Mouse (Mus musculus) stomach, embryonic 14.5 days (tissue): ENCODE measurements around the gene Sec63. TPM values are rescaled to one million over a fixed set of nuclear protein-coding genes. Genes with fewer than 3 reads are reported as not detected.

Experiments
- ATAC-seq: fragments of 200-750 bp; cut with Nextera tagmentation; 2 replicates; pipeline ENCODE4 v1.8.0; 2017; ENCODE audit warnings: low read depth, moderate TSS enrichment; ENCODE audit not compliant: insufficient number of reproducible peaks, insufficient read depth, low FRiP score
- H3K27ac ChIP-seq: fragments of 300-500 bp; sonication (generic); 2 replicates; pipeline ENCODE4 v1.5.1; 2014; ENCODE audit warnings: mild to moderate bottlenecking, low read length, moderate library complexity, mixed read lengths
- H3K27me3 ChIP-seq: fragments of 300-500 bp; sonication (generic); 2 replicates; pipeline ENCODE4 v1.6.1; 2014; ENCODE audit warnings: low read length, control low read depth, mixed read lengths; ENCODE audit not compliant: control insufficient read depth, insufficient read depth
- H3K36me3 ChIP-seq: fragments of 300-500 bp; sonication (generic); 2 replicates; pipeline ENCODE4 v1.6.1; 2014; ENCODE audit warnings: mild to moderate bottlenecking, control low read depth, low read length, moderate library complexity, mixed read lengths; ENCODE audit not compliant: control insufficient read depth, insufficient read depth
- H3K4me1 ChIP-seq: fragments of 300-500 bp; sonication (generic); 2 replicates; pipeline ENCODE4 v1.6.1; 2014; ENCODE audit warnings: low read length, control low read depth, mixed read lengths; ENCODE audit not compliant: control insufficient read depth, insufficient read depth
- H3K4me2 ChIP-seq: fragments of 300-500 bp; sonication (generic); replicated peaks from 2 replicates; pipeline ENCODE4 v1.6.1; 2014; ENCODE audit warnings: low read depth, low read length, control low read depth
- H3K4me3 ChIP-seq: fragments of 300-500 bp; sonication (generic); 2 replicates; pipeline ENCODE4 v1.5.1; 2014; ENCODE audit warnings: low read depth, low read length, control low read depth
- H3K9ac ChIP-seq: fragments of 300-500 bp; sonication (generic); replicated peaks from 2 replicates; pipeline ENCODE4 v1.6.1; 2014; ENCODE audit warnings: low read depth, mild to moderate bottlenecking, control low read depth, low read length, moderate library complexity, mixed read lengths
- H3K9me3 ChIP-seq: fragments of 300-500 bp; sonication (generic); 2 replicates; pipeline ENCODE4 v1.6.1; 2016; ENCODE audit warnings: low read depth, low read length, control low read depth; ENCODE audit not compliant: control insufficient read depth
- WGBS: fragments of 180-500 bp; shearing (Covaris S2); extraction: QIAGEN DNeasy Blood & Tissue Kit; methylation state at CpG from one replicate; pipeline ENCODE4 v1.1.7; 2014; 5-methylcytosine and 5-hydroxymethylcytosine counted together
- polyA plus RNA-seq: library from polyadenylated mRNA; unstranded; fragments of >200 nt; fragmentation: Nextera tagmentation; extraction: Ambion mirVana; gene quantifications from 2 replicates; pipeline ENCODE4 v1.2.1, GENCODE M21; 2014

The Sec63 gene
- polyA plus RNA-seq, 1 experiment from 2014 or later, result 22.8 TPM

DNA sequence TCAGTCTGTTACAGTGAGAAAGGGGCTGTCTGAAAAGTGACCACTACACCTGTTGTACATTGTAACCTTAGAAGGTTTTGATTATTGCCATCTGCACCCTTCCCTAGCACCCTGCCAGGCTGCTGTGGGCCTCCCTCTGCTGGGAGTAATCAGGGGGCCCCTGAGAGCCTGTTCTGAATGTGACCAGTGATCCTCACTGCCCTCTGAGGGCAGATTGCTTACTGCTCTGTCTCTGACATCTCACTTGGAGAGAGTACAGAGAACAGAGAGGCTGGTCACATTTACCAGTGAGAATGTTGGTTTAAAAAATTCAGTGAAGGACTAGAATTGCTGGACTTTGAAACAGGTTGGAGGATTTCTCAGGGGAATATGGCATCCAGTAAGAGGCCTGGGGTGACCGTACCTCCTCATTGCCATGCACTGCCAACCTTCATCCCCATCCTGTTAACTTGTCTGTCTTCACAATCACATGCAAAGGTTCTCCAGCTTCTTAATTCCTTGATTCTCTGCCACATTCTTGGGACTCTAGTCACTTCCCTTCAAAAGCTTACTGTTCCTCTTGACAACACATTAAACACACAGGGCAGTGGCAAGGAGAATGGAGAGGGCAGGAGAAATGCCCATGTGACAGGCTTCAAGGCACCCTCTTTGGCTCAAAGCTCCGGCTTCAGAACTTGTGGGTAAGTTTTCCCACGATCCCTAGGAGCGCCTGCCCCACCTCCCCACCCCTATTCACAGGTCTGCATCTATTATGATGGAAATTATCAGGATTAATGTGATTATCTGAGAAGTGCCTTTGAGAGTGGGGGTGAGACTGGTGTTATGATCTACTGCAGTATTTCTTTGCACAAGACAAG is 72.8 kb downstream of the Sec63 start:
- H3K27me3 ChIP-seq, result no peaks in the 10 kb centered on the region
- H3K9me3 ChIP-seq, result peaks cover 5% of the 10 kb centered on the region; the same call in 1 of the 2 replicates
- 95% methylated on average over 4 of the region's 4 CpGs for WGBS
- ATAC-seq, result no peak
- H3K4me2 ChIP-seq, result no peak overlapping the region
- H3K27ac ChIP-seq, result no peak overlapping the region
- peaks cover 36% of the 10 kb centered on the region for H3K36me3 ChIP-seq
- H3K4me3 ChIP-seq, result no peak overlapping the region
- H3K9ac ChIP-seq, result no peak overlapping the region
- no peaks in the 10 kb centered on the region for H3K4me1 ChIP-seq

DNA sequence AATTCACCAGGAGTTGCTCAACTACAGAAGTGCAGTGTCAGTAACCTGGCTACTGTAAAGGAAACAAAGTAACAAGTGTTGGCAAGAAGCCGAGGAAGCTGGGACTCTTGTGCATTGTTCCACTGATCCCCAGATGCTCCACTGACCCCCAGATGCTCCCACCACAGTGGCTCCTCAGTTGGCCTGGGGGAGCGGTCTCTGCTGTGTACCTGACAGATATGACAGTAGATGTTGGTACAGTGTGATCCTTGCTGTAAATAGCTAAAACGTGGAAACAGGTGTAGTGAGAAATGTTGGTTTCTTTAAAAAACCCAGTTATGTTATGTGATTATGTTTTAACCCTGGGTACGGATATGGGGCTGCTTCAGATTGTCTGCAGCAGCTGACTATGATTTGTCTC is 76.8 kb downstream of the Sec63 start:
- Histone ChIP-seq H3K27me3 (no peaks in the 10 kb centered on the region), H3K4me1 (no peaks in the 10 kb centered on the region), H3K4me2 (no peak overlapping the region), H3K4me3 (no peak overlapping the region), H3K27ac (no peak overlapping the region), H3K9me3 (peaks cover 9% of the 10 kb centered on the region; the same call in 1 of the 2 replicates), H3K36me3 (peaks cover 12% of the 10 kb centered on the region), H3K9ac (no peak overlapping the region)
- no peak for ATAC-seq
- 82% methylated on average over 4 of the region's 4 CpGs for WGBS

DNA sequence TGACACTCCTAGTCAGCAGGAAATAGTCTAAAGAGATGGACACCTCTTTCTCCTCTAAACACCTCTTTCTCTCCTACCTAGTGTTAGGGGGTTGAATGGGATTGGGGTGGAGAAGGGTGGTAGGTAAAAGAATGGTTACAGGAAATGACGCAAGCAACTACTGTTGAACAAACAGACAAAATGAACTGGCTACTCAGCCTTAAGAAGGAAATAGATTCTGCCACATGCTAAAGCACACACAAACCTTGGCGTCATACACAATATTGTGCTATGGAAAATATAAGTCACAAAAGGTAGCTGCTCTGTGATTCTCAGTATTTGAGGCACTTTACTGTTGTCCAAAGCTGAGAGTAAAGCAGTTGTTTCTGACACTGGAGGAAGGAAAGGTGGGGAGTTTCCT is 77.4 kb downstream of the Sec63 start:
- Histone ChIP-seq H3K27me3 (no peaks in the 10 kb centered on the region), H3K36me3 (peaks cover 12% of the 10 kb centered on the region), H3K9me3 (peaks cover 9% of the 10 kb centered on the region; the same call in 1 of the 2 replicates), H3K4me1 (no peaks in the 10 kb centered on the region), H3K4me3 (no peak overlapping the region), H3K4me2 (no peak overlapping the region), H3K27ac (no peak overlapping the region), H3K9ac (no peak overlapping the region)
- ATAC-seq, result no peak
- WGBS, result 98% methylated on average over 2 of the region's 2 CpGs

DNA sequence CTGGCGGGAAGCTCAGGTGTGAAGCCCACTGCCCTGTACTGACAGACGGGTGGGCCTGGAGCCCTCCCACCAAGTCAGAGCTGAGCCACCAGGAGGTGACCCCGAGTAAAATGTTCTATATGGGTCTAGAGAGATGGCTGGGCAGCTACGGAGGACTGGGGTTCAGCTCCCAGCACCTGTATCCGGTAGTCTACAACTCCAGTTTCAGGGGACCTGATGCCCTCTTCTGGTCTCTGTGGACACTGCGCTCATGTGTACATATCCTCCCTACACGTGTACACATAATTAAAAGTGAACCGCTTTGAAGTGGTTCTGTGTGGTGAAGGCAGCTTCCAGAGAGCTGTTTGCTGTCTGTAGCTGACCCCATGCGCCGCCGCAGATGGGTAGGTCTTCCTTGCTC is 78.7 kb downstream of the Sec63 start:
- Histone ChIP-seq H3K4me3 (no peak overlapping the region), H3K4me1 (no peaks in the 10 kb centered on the region), H3K27me3 (no peaks in the 10 kb centered on the region), H3K27ac (no peak overlapping the region), H3K9me3 (peaks cover 9% of the 10 kb centered on the region; the same call in 1 of the 2 replicates), H3K36me3 (no peaks in the 10 kb centered on the region; the same call in 1 of the 2 replicates), H3K9ac (no peak overlapping the region), H3K4me2 (no peak overlapping the region)
- no peak for ATAC-seq
- WGBS, result 93% methylated on average over 11 of the region's 11 CpGs

DNA sequence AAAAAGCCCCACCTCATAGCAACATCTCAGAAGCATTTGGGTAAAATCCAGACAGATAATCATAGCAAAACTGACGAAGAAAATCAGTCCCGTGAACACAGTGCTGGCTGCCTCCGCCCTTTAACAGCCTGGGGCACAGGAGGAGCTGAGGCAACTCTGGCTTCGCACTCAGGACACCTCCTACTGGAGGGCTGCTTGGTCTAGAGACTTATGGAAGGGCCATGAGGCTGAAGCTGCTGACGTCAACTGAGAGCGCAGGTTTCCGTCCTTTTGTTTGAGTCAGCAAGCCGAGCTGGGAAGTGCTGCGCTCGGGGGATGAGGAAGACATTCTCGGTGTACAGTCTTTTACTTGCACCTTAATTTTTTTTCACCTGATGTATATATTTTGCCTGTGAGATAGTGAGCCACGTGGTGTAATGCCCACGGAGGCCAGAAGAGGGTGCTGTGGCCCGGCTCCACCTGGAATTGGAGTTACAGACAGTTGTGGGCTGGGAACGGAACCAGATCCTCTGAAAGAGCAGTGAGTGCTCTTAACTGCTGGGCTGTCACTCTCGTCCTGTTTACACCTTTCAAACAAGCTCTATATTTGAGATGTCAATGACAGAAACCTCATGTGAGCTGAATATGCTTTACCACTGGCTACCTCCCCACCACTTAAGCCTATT is 80.4 kb downstream of the Sec63 start:
- ATAC-seq, result no peak
- H3K4me1 ChIP-seq, result no peaks in the 10 kb centered on the region
- WGBS, result 60% methylated on average over 16 of the region's 16 CpGs
- H3K27me3 ChIP-seq, result no peaks in the 10 kb centered on the region
- peaks cover 9% of the 10 kb centered on the region; the same call in 1 of the 2 replicates for H3K9me3 ChIP-seq
- no peaks in the 10 kb centered on the region for H3K36me3 ChIP-seq
- no peak overlapping the region for H3K27ac ChIP-seq
- no peak overlapping the region for H3K9ac ChIP-seq
- H3K4me2 ChIP-seq, result no peak overlapping the region
- H3K4me3 ChIP-seq, result no peak overlapping the region

DNA sequence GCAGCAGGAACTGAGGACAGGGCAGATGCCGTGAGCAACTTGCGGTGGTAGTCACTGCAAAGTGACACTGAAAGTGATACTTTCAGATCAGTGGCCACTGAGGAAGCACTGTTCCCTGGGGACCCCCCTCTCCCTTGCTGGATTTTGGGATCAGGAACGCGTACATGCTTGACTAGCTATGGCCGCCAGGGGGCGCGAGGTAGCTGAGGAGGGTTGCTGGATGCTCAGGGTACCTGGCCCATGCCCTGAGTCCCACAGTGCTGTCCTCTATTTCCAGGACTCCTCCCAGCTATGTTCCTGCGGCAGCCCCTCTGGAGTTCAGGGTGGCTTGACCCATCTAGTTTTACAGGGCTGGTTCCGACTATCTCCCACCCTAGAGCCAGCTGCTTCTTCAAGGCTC is 81.1 kb downstream of the Sec63 start:
- Histone ChIP-seq H3K36me3 (no peaks in the 10 kb centered on the region), H3K4me3 (no peak overlapping the region), H3K27ac (no peak overlapping the region), H3K9me3 (peaks cover 9% of the 10 kb centered on the region; the same call in 1 of the 2 replicates), H3K9ac (no peak overlapping the region), H3K27me3 (no peaks in the 10 kb centered on the region), H3K4me1 (no peaks in the 10 kb centered on the region), H3K4me2 (no peak overlapping the region)
- ATAC-seq, result peak; percentile 70; the same call in 1 of the 2 replicates
- WGBS, result 15% methylated on average over 9 of the region's 9 CpGs

DNA sequence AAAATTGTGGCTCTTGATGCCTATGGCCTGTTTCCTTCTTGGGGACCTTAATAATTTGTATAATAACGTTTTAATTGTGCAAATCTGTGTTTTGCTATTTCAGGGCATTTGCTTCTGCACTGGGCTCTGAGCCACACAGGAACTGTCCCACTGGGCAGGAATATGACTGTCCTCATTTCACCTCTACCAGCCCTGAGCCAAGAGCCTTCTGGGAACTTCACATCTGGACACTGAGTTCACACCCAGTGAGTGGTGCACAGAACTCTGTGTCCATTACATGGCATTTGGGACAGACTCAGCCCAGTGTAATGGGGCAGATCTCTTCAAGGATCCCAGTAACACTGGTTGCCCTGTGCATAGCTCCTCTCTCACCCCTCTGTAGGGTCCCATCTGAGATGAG is 82.1 kb downstream of the Sec63 start:
- H3K4me2 ChIP-seq, result no peak overlapping the region
- WGBS, result 68% methylated on average over 1 of the region's 1 CpGs
- H3K9ac ChIP-seq, result no peak overlapping the region
- no peaks in the 10 kb centered on the region for H3K4me1 ChIP-seq
- no peak overlapping the region for H3K27ac ChIP-seq
- no peaks in the 10 kb centered on the region for H3K36me3 ChIP-seq
- H3K9me3 ChIP-seq, result peaks cover 6% of the 10 kb centered on the region; the same call in 1 of the 2 replicates
- no peaks in the 10 kb centered on the region for H3K27me3 ChIP-seq
- ATAC-seq, result no peak
- no peak overlapping the region for H3K4me3 ChIP-seq

DNA sequence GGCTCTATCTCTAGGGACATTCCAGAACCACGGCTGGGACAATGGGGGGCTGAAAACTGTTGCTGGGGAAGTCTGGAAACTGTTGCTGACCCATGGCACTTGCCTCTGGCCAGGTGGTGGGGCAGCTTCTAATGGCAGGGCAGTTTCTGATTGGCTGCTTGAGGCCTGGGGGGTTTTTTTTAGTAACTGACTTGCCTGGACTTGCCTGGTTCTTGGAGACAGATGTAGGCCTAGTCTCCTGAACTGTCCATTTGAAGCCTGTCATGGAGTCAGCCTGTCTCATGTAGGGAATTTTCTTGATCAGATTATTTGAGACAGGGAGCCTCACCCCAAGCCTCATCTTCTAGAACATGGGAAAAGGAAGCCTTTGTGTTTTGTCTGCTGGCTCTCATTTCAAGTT is 84.2 kb downstream of the Sec63 start:
- H3K27me3 ChIP-seq, result no peaks in the 10 kb centered on the region
- H3K9ac ChIP-seq, result no peak overlapping the region
- H3K9me3 ChIP-seq, result peaks cover 5% of the 10 kb centered on the region; the same call in 1 of the 2 replicates
- H3K27ac ChIP-seq, result no peak overlapping the region
- 32% methylated on average over 1 of the region's 1 CpGs for WGBS
- no peaks in the 10 kb centered on the region for H3K4me1 ChIP-seq
- no peak for ATAC-seq
- no peaks in the 10 kb centered on the region for H3K36me3 ChIP-seq
- no peak overlapping the region for H3K4me3 ChIP-seq
- H3K4me2 ChIP-seq, result no peak overlapping the region
